17 mouse cellular contexts compared by ENCODE assay signal in genomic region chr14:77258186-77258585, GRCm38 (mm10).
"Had no signal": no experiment of that assay in that cellular context is flagged by ENCODE, and none has a peak within 500 bp of the region (broad histone marks: within the 10 kb centered on the region; RNA-seq: fewer than 3 reads in every experiment).

No protein-coding gene starts in this region.

- H3K9me3 ChIP-seq: kidney, embryonic 15.5 days; limb, embryonic 12.5 days; limb, embryonic 15.5 days; liver, embryonic 13.5 days; neural tube, embryonic 12.5 days; neural tube, embryonic 15.5 days had no signal

- H3K36me3 ChIP-seq: kidney, embryonic 15.5 days; limb, embryonic 12.5 days; limb, embryonic 15.5 days; liver, embryonic 13.5 days; neural tube, embryonic 12.5 days; neural tube, embryonic 15.5 days had no signal

- H3K27ac ChIP-seq: kidney, embryonic 15.5 days; limb, embryonic 12.5 days; limb, embryonic 15.5 days; liver, embryonic 13.5 days; neural tube, embryonic 12.5 days; neural tube, embryonic 15.5 days had no signal

- H3K4me1 ChIP-seq: liver, embryonic 13.5 days; neural tube, embryonic 12.5 days had no signal

- DNase-seq: kidney, adult 11 months; kidney, adult 8-10 months; kidney, postnatal 10 days; kidney, postnatal 36 days; layer of hippocampus, adult 9-11 months; liver, embryonic 13.5 days; lung, adult 2 months; lung, postnatal 14 days; lung, postnatal 4 days; midbrain, embryonic 14.5 days; thymus, adult 18-20 months; thymus, postnatal 36 days had no signal

- H3K27me3 ChIP-seq: kidney, embryonic 15.5 days; limb, embryonic 12.5 days; limb, embryonic 15.5 days; liver, embryonic 13.5 days; neural tube, embryonic 12.5 days; neural tube, embryonic 15.5 days had no signal

- H3K4me3 ChIP-seq: kidney, embryonic 15.5 days; limb, embryonic 12.5 days; limb, embryonic 15.5 days; liver, embryonic 13.5 days; neural tube, embryonic 12.5 days; neural tube, embryonic 15.5 days had no signal

- H3K9ac ChIP-seq: kidney, embryonic 15.5 days; limb, embryonic 12.5 days; limb, embryonic 15.5 days; liver, embryonic 13.5 days; neural tube, embryonic 12.5 days; neural tube, embryonic 15.5 days had no signal

- H3K4me2 ChIP-seq: kidney, embryonic 15.5 days; limb, embryonic 12.5 days; limb, embryonic 15.5 days; liver, embryonic 13.5 days; neural tube, embryonic 12.5 days; neural tube, embryonic 15.5 days had no signal
